Mouse (Mus musculus): Measurements from ENCODE around the gene Bcl7b.

DNA sequence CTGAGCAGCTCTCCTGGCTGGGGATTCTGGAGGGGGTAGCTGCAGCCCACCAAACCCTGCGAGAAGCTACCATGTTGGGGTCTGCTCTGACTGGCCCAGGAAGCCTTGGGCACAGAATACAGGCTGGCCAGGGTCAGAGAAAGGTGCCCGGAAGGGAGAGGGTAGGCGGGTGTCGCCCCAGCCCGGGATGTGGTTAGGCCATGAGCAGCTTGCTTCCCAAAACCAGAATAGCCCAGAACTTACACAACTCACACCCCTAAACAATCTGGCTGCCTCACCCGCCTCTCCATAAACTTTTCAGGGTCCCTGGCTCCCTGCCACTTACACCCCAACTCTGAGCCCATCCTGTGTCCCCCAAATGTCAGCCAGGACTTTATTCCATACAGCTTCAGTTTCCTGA is 40.4 kb upstream of the Bcl7b start:
- TF ChIP-seq POLR2A (IDR thresholded peaks at IDR 0.05; ENCODE audit: borderline replicate concordance, insufficient read depth, low read length) (no peak), CTCF (IDR thresholded peaks at IDR 0.05; ENCODE audit: borderline replicate concordance, insufficient read depth, low read depth, low read length) (no peak)

All from cerebellum, adult 2 months (tissue).